Mouse (Mus musculus) thymus, postnatal 36 days (tissue): ENCODE results near the gene Krit1.
"Not testable (repeated sequence)": the region's sequence is repeated elsewhere in the genome, so short reads cannot be mapped to it uniquely, and the experiment has no call there.

Experiments used
- DNase-seq, 2 experiments: peaks; one replicate each; pipeline ENCODE4 v3.0.0; 2022; ENCODE audit warnings: mixed read lengths in 2 of 2

The Krit1 gene

GRCm38 (mm10) chr5:3802433-3803291 lies at the start of gene Krit1, which contains the start of gene Ankib1:
Krit1 (plus strand) TSS chr5:3803184.
Ankib1 (minus strand) TSS chr5:3802925.
- DNase-seq = peak; percentile 89

- DNase-seq = no peak
These were observed 31.5 kb upstream of the Krit1 start for GRCm38 (mm10) chr5:3771512-3771911.

- no peak for DNase-seq
These were observed 31.0 kb upstream of the Krit1 start for GRCm38 (mm10) chr5:3772017-3772416.

GRCm38 (mm10) chr5:3782670-3783069 lies 20.3 kb upstream of the Krit1 start:
- peak; percentile 32 to 46 for DNase-seq

- DNase-seq = no peak
These were observed 18.9 kb upstream of the Krit1 start for GRCm38 (mm10) chr5:3783947-3784681.

GRCm38 (mm10) chr5:3784751-3785496 lies 18.1 kb upstream of the Krit1 start:
- no peak for DNase-seq

- no peak for DNase-seq
These were observed 15.4 kb upstream of the Krit1 start for GRCm38 (mm10) chr5:3787548-3787947.

- DNase-seq = no peak
These were observed 11.9 kb upstream of the Krit1 start for GRCm38 (mm10) chr5:3791048-3791447.

- DNase-seq = not testable (repeated sequence)
These were observed 5.9 kb upstream of the Krit1 start for GRCm38 (mm10) chr5:3797101-3797500.

- DNase-seq = not testable (repeated sequence)
These were observed 4.3 kb upstream of the Krit1 start for GRCm38 (mm10) chr5:3798656-3799055.

GRCm38 (mm10) chr5:3800041-3800440 lies 2.9 kb upstream of the Krit1 start:
- DNase-seq = no peak

- no peak for DNase-seq
These were observed 2.1 kb upstream of the Krit1 start for GRCm38 (mm10) chr5:3800881-3801280.

- no peak for DNase-seq
These were observed 1.1 kb upstream of the Krit1 start for GRCm38 (mm10) chr5:3801672-3802432.

GRCm38 (mm10) chr5:3803292-3804165 lies 545 bp downstream of the Krit1 start:
- no peak for DNase-seq

- DNase-seq = no peak
These were observed 5.5 kb downstream of the Krit1 start for GRCm38 (mm10) chr5:3808472-3808871.

- DNase-seq = no peak
These were observed 31.1 kb downstream of the Krit1 start for GRCm38 (mm10) chr5:3834107-3834506.

GRCm38 (mm10) chr5:3845026-3845425 lies 42.0 kb downstream of the Krit1 start, which contains the start of gene Lrrd1:
Lrrd1 (plus strand) TSS chr5:3845173.
- no peak for DNase-seq

GRCm38 (mm10) chr5:3870161-3870560 lies 67.2 kb downstream of the Krit1 start:
- no peak for DNase-seq

- DNase-seq = no peak
These were observed 69.4 kb downstream of the Krit1 start for GRCm38 (mm10) chr5:3872348-3872747.

GRCm38 (mm10) chr5:3873485-3873884 lies 70.5 kb downstream of the Krit1 start:
- DNase-seq = no peak

- not testable (repeated sequence) for DNase-seq
These were observed 83.9 kb downstream of the Krit1 start for GRCm38 (mm10) chr5:3886862-3887261.
